Mouse (Mus musculus) heart, embryonic 11.5 days (tissue): ENCODE results near the gene Alpk3. TPM values are rescaled to one million over a fixed set of nuclear protein-coding genes. Genes with fewer than 3 reads are reported as not detected.

Source experiments
- ATAC-seq: fragments of 200-750 bp; cut with Nextera tagmentation; replicated peaks from 2 replicates; pipeline ENCODE4 v1.8.0; 2017; ENCODE audit warnings: moderate library complexity; ENCODE audit not compliant: insufficient number of reproducible peaks, low FRiP score, low TSS enrichment
- H3K27ac ChIP-seq: fragments of 300-500 bp; sonication (generic); 2 replicates; pipeline ENCODE4 v1.5.1; 2014; ENCODE audit warnings: mild to moderate bottlenecking, low read depth, low read length
- H3K27me3 ChIP-seq: fragments of 300-500 bp; sonication (generic); 2 replicates; pipeline ENCODE4 v1.6.1; 2014; ENCODE audit warnings: mild to moderate bottlenecking, low read length, mixed read lengths; ENCODE audit not compliant: control insufficient read depth, insufficient read depth
- H3K36me3 ChIP-seq: fragments of 300-500 bp; sonication (generic); 2 replicates; pipeline ENCODE4 v1.6.1; 2014; ENCODE audit warnings: mild to moderate bottlenecking, low read length, moderate library complexity, mixed read lengths; ENCODE audit not compliant: control insufficient read depth, insufficient read depth
- H3K4me1 ChIP-seq: fragments of 300-500 bp; sonication (generic); 2 replicates; pipeline ENCODE4 v1.6.1; 2014; ENCODE audit warnings: low read length; ENCODE audit not compliant: control insufficient read depth, insufficient read depth
- H3K4me2 ChIP-seq: fragments of 300-500 bp; sonication (generic); 2 replicates; pipeline ENCODE4 v1.6.1; 2014; ENCODE audit warnings: mild to moderate bottlenecking, moderate library complexity
- H3K4me3 ChIP-seq: fragments of 300-500 bp; sonication (generic); 2 replicates; pipeline ENCODE4 v1.5.1; 2014; ENCODE audit warnings: low read depth, low read length
- H3K9ac ChIP-seq: fragments of 300-500 bp; sonication (generic); 2 replicates; pipeline ENCODE4 v1.6.1; 2014; ENCODE audit warnings: mild to moderate bottlenecking, low read depth, low read length, moderate library complexity
- H3K9me3 ChIP-seq: fragments of 300-500 bp; sonication (generic); replicated peaks from 2 replicates; pipeline ENCODE4 v1.6.1; 2016; ENCODE audit warnings: low read length; ENCODE audit not compliant: control insufficient read depth
- WGBS: fragments of 180-500 bp; shearing (Covaris S2); extraction: QIAGEN DNeasy Blood & Tissue Kit; methylation state at CpG from one replicate; pipeline ENCODE4 v1.1.7; 2014; ENCODE audit not compliant: insufficient replicate concordance; 5-methylcytosine and 5-hydroxymethylcytosine counted together
- polyA plus RNA-seq: library from polyadenylated mRNA; unstranded; fragments of >200 nt; fragmentation: Nextera tagmentation; extraction: Ambion mirVana; gene quantifications from 2 replicates; pipeline ENCODE4 v1.2.1, GENCODE M21; 2014

Gene Alpk3
- polyA plus RNA-seq, 1 experiment from 2014 or later, result 22.8 TPM

DNA sequence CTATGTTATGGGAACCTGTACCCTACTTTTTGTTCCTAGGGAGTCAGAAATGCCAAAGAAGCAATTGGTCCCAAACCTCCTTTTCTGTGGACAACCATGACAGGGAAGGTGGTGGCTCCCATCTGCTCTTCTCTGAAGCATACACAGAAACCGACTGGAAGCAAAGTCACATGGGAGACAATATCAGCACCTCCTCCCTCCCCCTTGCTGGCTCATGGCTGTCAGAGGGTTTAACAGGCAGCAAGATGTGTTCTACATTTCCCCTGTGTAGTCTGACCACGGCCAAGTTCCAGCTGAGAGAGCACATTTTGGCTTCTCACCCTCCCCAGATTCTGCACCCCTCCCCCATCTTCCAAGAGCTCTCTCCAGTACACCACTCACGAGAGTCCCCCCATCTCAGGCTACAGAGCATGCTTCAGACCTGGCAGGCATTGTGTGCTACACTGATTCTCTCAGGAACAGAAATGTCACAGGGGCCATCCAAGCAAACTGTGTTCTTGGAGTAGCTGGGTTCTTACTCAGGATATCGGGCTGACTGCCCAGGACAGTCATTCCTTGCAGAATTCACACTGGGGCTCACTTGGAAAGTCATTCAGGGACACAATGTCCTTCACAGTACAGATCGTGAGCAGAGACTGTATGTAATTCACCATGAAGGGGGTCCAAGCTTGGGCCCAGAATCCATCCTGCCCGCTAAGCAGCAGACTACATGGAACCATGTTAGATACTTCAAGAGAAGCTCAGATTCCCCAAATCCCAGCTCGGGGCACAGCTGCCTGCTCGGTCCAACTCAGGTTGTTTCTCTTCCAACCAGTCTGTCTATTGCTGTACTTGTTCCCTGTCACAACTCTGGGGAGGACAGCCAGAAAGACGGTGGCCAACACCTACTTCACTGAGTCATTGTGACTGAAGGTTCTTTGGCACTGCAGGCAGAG is 52.6 kb downstream of the Alpk3 start:
- H3K27me3 ChIP-seq, result no peaks in the 10 kb centered on the region
- H3K36me3 ChIP-seq, result no peaks in the 10 kb centered on the region
- no peak overlapping the region; the same call in 1 of the 2 replicates for H3K27ac ChIP-seq
- H3K4me3 ChIP-seq, result no peak overlapping the region
- ATAC-seq, result no peak
- peaks cover 14% of the 10 kb centered on the region for H3K4me1 ChIP-seq
- H3K9me3 ChIP-seq, result no peaks in the 10 kb centered on the region
- 49% methylated on average over 9 of the region's 9 CpGs for WGBS
- peak overlapping the region; percentile 12; the same call in 1 of the 2 replicates for H3K9ac ChIP-seq
- H3K4me2 ChIP-seq, result no peak overlapping the region

DNA sequence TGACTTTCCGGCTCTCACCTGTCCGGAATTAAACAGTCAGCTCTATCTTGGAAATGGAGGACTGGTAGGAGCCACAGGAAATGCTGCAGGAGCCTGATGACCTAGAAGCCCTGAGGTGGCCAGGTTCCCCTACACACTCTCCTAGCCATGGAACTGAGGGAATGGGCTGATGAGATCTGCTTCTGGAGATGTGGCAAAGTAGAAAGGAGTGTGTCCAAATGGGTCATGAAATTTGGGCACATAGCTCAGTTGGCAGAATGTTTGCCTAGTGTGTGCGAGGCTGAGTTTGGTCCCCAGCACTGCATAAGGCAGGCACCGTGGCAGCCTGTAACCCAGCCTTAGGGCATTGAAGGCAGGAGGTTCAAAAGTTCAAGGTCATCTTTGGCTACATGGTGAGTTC is 53.4 kb downstream of the Alpk3 start:
- Histone ChIP-seq H3K4me2 (no peak overlapping the region), H3K9ac (no peak overlapping the region), H3K9me3 (no peaks in the 10 kb centered on the region), H3K36me3 (no peaks in the 10 kb centered on the region), H3K27ac (no peak overlapping the region), H3K27me3 (no peaks in the 10 kb centered on the region), H3K4me1 (peaks cover 14% of the 10 kb centered on the region), H3K4me3 (no peak overlapping the region)
- WGBS, result 80% methylated on average over 4 of the region's 4 CpGs
- ATAC-seq, result no peak

DNA sequence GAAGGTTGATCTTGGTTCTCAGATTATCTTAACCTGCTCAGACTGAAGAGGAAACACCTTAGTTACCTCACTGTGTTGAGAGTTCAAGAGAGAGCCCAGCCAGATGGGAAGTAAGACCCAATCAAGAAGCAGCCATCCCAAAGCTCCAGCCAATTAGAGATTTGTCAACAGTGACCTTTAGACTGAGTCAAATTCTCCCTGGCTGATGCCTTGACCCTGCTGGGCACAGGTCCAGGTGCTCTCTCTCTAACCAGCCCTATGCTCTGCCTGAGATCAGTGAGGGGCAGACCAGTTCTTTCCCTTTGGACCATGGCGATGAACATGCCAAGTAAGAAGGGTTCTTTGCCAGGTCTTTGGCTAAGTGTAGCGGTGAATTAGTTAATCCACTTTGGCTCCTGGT is 54.3 kb downstream of the Alpk3 start:
- Histone ChIP-seq H3K36me3 (no peaks in the 10 kb centered on the region), H3K9ac (no peak overlapping the region), H3K27me3 (no peaks in the 10 kb centered on the region), H3K27ac (no peak overlapping the region), H3K9me3 (no peaks in the 10 kb centered on the region), H3K4me1 (peaks cover 14% of the 10 kb centered on the region), H3K4me2 (no peak overlapping the region), H3K4me3 (no peak overlapping the region)
- whole genome bisulfite sequencing, result 91% methylated on average over 2 of the region's 2 CpGs
- no peak for ATAC-seq

DNA sequence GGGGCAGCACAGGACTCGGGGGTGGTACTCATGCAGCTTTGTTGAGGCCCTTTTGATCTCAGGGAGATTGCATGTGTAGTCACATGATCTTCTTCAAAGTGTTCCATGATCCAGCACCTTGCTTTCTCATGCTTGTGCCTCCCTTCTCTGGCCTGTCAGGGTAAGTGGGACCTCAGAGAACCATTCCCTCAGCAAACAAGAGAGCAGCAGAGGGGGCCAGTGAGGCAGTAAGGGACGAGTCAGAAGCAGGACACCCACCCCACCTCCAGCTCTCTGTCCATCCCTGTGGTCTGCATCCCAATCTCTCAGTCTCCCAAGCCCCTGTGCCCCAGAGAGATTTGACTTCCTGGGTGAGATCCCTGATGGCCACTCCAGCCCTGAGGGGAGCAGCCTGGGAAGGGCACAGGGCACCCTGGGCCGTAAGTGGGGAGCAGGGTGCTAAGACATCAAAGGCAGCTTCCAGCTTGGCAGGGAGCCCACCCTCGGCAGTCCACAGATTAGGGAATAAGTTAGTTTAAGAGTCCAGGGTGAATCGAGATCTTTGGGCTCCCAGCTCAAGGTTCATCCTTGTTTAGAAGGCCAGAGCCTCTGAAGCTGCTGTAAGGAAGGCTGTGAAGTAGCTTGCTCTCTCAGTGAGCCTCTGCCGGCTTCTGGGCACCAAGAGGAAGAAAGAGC is 55.4 kb downstream of the Alpk3 start:
- Histone ChIP-seq H3K4me1 (peaks cover 14% of the 10 kb centered on the region), H3K4me2 (no peak overlapping the region), H3K27me3 (no peaks in the 10 kb centered on the region), H3K9me3 (no peaks in the 10 kb centered on the region), H3K27ac (no peak overlapping the region), H3K36me3 (no peaks in the 10 kb centered on the region), H3K9ac (no peak overlapping the region), H3K4me3 (no peak overlapping the region)
- no peak for ATAC-seq
- WGBS, result 40% methylated on average over 6 of the region's 6 CpGs

DNA sequence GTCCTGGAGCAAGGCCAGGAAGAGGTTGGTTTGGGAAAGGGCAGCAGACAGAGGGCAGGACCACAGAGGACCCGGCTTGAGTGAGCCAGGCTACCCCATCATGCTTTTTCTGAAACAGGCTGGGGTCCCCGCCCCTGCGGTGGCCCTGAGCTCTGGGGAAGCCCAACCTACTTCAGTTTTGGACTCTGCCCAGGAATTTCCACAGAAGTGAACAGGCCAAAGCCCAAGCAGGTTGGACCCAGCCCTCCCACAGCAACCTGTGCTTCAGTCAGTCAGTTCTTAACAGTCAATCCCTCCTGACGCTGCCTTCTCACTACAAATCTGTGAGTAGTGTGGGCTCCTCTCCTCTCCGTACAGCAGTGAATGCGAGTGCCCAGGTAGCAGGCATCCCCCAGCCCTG is 57.2 kb downstream of the Alpk3 start, which contains the start of gene Slc28a1:
Gene Slc28a1 (plus strand): TSS at position 245 of the 400 bp plus-strand sequence.
- Histone ChIP-seq H3K27me3 (no peaks in the 10 kb centered on the region), H3K27ac (no peak within 1 kb of the TSS), H3K36me3 (no peaks in the 10 kb centered on the region), H3K9ac (no peak within 1 kb of the TSS), H3K4me2 (no peak within 1 kb of the TSS), H3K4me3 (no peak within 1 kb of the TSS), H3K9me3 (no peaks in the 10 kb centered on the region), H3K4me1 (peaks cover 14% of the 10 kb centered on the region)
- WGBS, result 67% methylated on average over 6 of the region's 6 CpGs
- no peak for ATAC-seq

DNA sequence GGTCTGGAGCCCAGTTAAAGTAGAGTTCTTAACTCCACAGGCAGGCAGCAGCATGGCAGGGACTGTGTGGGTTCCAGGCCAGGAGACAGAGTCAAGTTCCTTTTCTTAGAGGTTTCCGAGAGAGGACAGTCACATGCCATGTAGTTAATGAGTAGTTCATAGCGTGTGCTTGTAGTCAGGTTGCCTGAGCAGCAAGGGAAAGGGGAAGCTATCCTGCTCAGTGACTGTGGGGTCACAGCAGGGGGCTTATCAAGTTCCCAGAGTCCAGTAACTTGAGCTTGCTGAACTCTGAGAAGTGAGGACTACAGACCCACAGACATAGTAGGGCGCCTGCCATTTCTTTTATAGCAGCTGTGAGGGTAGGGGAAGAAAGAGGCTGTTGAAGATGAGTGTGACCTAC is 63.7 kb downstream of the Alpk3 start:
- Histone ChIP-seq H3K27ac (no peak overlapping the region), H3K4me2 (no peak overlapping the region), H3K9ac (no peak overlapping the region), H3K9me3 (no peaks in the 10 kb centered on the region), H3K36me3 (no peaks in the 10 kb centered on the region), H3K4me3 (no peak overlapping the region), H3K27me3 (no peaks in the 10 kb centered on the region), H3K4me1 (peaks cover 2% of the 10 kb centered on the region)
- ATAC-seq, result no peak
- 68% methylated on average over 3 of the region's 3 CpGs for WGBS

DNA sequence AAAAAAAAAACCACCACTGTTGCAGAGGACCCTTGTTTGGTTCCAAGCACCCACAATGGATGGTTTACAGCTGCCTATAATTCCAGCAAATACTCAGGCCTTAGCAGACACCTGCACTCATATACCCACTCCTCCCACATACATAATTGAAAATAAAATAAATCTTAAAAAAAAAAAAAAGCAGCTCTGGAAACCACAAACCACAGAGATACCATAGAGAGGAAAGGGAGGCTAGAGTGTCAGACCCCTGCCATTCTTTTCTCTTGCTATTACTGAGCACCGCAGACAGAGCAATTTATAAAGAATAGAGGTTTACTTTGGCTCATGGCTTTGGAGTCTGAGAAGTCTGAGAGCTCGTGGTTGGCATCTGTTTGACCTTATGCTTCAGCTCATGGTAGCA is 65.4 kb downstream of the Alpk3 start:
- Histone ChIP-seq H3K4me1 (peaks cover 2% of the 10 kb centered on the region), H3K9me3 (0 out of 2 replicates have a peak, but pooled peaks cover under 1% of the 10 kb centered on the region), H3K9ac (no peak overlapping the region), H3K27me3 (no peaks in the 10 kb centered on the region), H3K36me3 (no peaks in the 10 kb centered on the region), H3K4me2 (0 out of 2 replicates have a peak overlapping the region, but pooled peaks have one; percentile 3), H3K27ac (no peak overlapping the region), H3K4me3 (no peak overlapping the region)
- WGBS, result 73% methylated on average over 2 of the region's 2 CpGs
- no peak for ATAC-seq

DNA sequence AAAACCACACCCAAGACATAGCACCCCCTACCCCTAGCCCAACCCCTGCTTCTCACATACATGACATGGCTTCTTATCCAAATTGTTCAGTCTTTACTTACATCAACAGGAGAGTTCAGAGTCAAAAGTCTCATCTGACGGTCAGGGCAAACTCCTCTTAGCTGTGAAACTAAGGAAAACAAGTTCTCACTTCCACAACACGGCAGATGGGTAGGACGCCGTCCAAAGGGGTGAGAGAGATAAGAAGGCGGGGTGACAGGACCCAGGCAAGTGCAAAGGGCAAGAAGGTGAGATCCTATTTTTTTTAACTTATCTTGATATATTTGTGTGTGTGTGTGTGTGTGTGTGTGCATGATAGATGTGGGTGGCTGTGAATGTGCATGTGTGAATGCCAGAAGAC is 66.2 kb downstream of the Alpk3 start:
- ATAC-seq, result 0 out of 2 replicates have a peak, but pooled peaks have one; percentile 35

More for the DNA sequence above, 66.2 kb downstream of the Alpk3 start:
- Histone ChIP-seq H3K27ac (peak overlapping the region; percentile 5; the same call in 1 of the 2 replicates), H3K4me2 (peak overlapping the region; percentile 31), H3K9me3 (peaks cover 5% of the 10 kb centered on the region; the same call in 1 of the 2 replicates), H3K27me3 (no peaks in the 10 kb centered on the region), H3K9ac (no peak overlapping the region), H3K36me3 (no peaks in the 10 kb centered on the region), H3K4me3 (no peak overlapping the region), H3K4me1 (peaks cover 2% of the 10 kb centered on the region)
- WGBS, result 59% methylated on average over 5 of the region's 5 CpGs
